Mouse (Mus musculus) heart, postnatal 0 days (tissue): ENCODE measurements around the gene Gm14410.
"Not testable (repeated sequence)": the region's sequence is repeated elsewhere in the genome, so short reads cannot be mapped to it uniquely, and the experiment has no call there.

Experiments
- CTCF ChIP-seq: IDR thresholded peaks from 2 replicates; pipeline ENCODE4 v1.5.1; 2016; ENCODE audit warnings: antibody characterized with exemption, control low read depth, low read depth
- EP300 ChIP-seq: IDR thresholded peaks from 2 replicates; pipeline ENCODE4 v1.6.1; 2016; ENCODE audit warnings: antibody characterized with exemption, low read depth

- not testable (repeated sequence) for TF ChIP-seq CTCF, EP300
Measured at GRCm38 (mm10) chr2:177230461-177230860, 24.2 kb upstream of the Gm14410 start.
